Mouse (Mus musculus) Patski (cell line): ENCODE data around the gene Ccdc117. TPM values are rescaled to one million over a fixed set of nuclear protein-coding genes. Genes with fewer than 3 reads are reported as not detected.
A peak's percentile ranks its signal among the peaks of the same experiment; 100 is the strongest.
"Not testable (repeated sequence)": the region's sequence is repeated elsewhere in the genome, so short reads cannot be mapped to it uniquely, and the experiment has no call there.

Experiments
- ATAC-seq: fragments of 100-300 bp; one replicate; pipeline ENCODE4 v1.8.0; 2021
- CTCF ChIA-PET: fragments of 350-600 bp; sonication (Branson Sonifier 250); formaldehyde crosslinking; loops from one replicate; lab custom pipeline; 2022; ENCODE audit warnings: inconsistent platforms; lab: Charles Lee
- POLR2A ChIA-PET: fragments of 350-600 bp; sonication (Branson Sonifier 250); formaldehyde crosslinking; loops from one replicate; lab custom pipeline; 2022; ENCODE audit warnings: antibody characterized with exemption, inconsistent platforms; lab: Charles Lee
- DNase-seq: peaks from one replicate; pipeline ENCODE4 v3.0.0-alpha.2; 2011; ENCODE audit warnings: low read depth, low spot score
- H3K27me3 ChIP-seq: fragments of 371-371 bp; one replicate; pipeline ENCODE4 v1.5.1; 2021
- CTCF ChIP-seq: fragments of 100-300 bp; IDR thresholded peaks from one replicate; pipeline ENCODE4 v1.5.1; 2021
- in situ Hi-C: fragments of 300-500 bp; cut with MboI; formaldehyde crosslinking; loops from 3 replicates; pipeline ENCODE4 v1.11.1; 2018; ENCODE audit warnings: low pct_unique_long_range_greater_than_20kb, mixed read lengths
- polyA plus RNA-seq: library from polyadenylated mRNA; unstranded; gene quantifications from one replicate; pipeline ENCODE4 v1.2.3, GENCODE M21; 2021

The Ccdc117 gene
- polyA plus RNA-seq, 1 experiment from 2014 or later, result 17.8 TPM

GRCm38 (mm10) chr11:5560273-5560672 lies 18.3 kb upstream of the Ccdc117 start:
- POLR2A ChIA-PET, result no interaction called here

GRCm38 (mm10) chr11:5551931-5552330 lies 9.9 kb upstream of the Ccdc117 start:
- ATAC-seq (no peak), DNase-seq (no peak)
- CTCF ChIA-PET, result no interaction called here
- in situ Hi-C loops, result no loop called here
- no peaks in the 10 kb centered on the region for H3K27me3 ChIP-seq
- no peak for TF ChIP-seq CTCF
- POLR2A ChIA-PET, result no interaction called here

More at GRCm38 (mm10) chr11:5560273-5560672, 18.3 kb upstream of the Ccdc117 start:
- no peak for TF ChIP-seq CTCF
- ATAC-seq, result no peak
- CTCF ChIA-PET, result no interaction called here
- DNase-seq, result no peak
- in situ Hi-C loops, result no loop called here
- H3K27me3 ChIP-seq, result peaks cover 29% of the 10 kb centered on the region

DNA sequence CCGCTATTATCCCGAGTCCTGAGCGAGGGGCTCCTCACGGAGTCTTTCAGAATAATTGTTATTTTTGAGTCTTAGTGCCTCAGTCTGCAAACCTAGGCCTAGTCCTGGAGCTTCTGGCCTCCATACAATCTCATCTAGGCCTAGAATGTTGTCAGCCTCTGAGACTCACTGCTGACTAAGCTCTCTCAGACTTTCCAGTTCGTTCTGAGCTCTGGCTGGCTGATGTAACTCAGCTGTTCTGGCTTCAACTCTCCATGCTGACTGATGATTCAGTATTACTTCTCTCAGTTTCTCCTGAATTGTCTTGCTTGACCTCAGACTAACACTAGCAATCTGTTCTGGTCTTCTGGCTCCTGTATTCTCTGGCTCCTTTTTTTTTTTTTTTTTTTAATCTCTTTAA lies 9.4 kb upstream of the Ccdc117 start:
- H3K27me3 ChIP-seq, result no peaks in the 10 kb centered on the region
- ChIA-PET POLR2A (interaction anchor here (0.7 kb wide), 1 partner anchor 852 kb away, joined by 3 read pairs; no protein-coding TSS in a partner anchor), CTCF (no interaction called here)
- TF ChIP-seq CTCF, result no peak
- no peak for ATAC-seq
- DNase-seq, result no peak
- in situ Hi-C loops, result no loop called here

GRCm38 (mm10) chr11:5546693-5547092 lies 4.7 kb upstream of the Ccdc117 start:
- in situ Hi-C loops, result no loop called here
- POLR2A ChIA-PET, result no interaction called here

DNA sequence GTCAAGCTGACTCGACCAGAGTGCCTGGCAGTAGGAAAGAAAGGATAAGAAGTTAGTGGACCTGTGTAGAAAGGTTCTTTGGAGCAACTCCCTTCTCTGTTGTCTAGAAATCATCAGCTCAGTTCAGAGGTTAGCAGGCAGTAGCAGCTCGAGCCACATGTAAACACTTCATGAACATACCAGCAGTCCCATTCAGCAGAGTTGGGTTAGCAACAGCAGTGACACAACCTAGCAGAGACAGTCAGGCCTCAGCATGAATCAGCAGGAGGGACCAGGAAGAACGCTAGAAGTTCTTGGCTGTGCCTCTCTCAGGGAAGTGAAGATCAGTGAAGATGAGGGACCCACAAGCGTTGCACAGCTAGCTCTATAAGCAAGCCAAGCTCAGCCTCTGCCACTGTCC lies 3.5 kb upstream of the Ccdc117 start:
- TF ChIP-seq CTCF, result no peak
- no peak for ATAC-seq
- H3K27me3 ChIP-seq, result peaks cover 7% of the 10 kb centered on the region
- DNase-seq, result no peak
- ChIA-PET CTCF (interaction anchor here (1.6 kb wide), 1 partner anchor 71 kb away, joined by 3 read pairs; no protein-coding TSS in a partner anchor), POLR2A (interaction anchor here (0.5 to 0.7 kb wide), 2 partner anchors 105 to 1757 kb away, joined by 4 to 8 read pairs; no protein-coding TSS in a partner anchor)
- in situ Hi-C loops, result no loop called here

More at GRCm38 (mm10) chr11:5546693-5547092, 4.7 kb upstream of the Ccdc117 start:
- no peak for ATAC-seq
- TF ChIP-seq CTCF, result no peak
- DNase-seq, result no peak
- H3K27me3 ChIP-seq, result peaks cover 7% of the 10 kb centered on the region
- CTCF ChIA-PET, result interaction anchor here (1.6 kb wide), 1 partner anchor 72 kb away, joined by 3 read pairs; no protein-coding TSS in a partner anchor

DNA sequence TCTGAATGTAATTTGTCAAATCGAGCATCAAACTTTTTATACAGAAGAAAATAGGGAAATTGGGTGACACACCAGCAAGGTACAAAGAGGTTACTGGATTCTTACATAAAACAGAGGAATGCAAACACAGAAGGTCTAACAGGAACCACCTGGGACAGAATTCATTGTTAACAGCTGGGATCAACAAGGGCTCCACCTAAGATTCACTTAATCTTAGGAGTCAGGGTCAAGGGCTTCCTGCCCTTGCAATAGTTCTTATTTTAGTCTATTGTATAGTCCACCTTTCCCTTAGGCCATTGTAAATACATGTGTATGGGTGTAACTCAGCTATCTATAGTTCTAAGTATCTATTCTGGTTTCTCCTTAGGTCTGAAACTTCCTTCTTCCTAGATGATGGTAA lies 2.7 kb upstream of the Ccdc117 start:
- CTCF ChIA-PET, H3K27me3 ChIP-seq, ATAC-seq, DNase-seq, POLR2A ChIA-PET, in situ Hi-C loops: not testable (repeated sequence)

DNA sequence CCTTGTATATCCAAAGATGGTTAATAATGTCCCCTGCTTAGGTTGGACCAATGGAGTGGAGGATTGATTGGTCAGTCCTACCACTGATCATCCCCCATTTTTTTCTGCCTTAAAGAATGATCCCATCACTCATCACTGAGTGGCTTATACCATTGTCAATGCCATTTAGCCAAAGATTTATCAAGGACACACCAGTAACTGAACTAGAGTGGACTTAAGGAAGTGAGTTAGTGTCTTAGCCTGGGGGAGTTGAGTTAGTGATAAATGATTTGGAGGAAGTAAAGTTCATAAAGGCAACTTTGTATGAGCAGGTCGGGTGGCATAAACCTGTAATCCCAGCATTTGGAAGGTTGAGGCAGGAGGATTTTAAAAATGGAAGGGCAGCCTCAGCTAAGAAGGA lies 1.3 kb upstream of the Ccdc117 start:
- no peak for TF ChIP-seq CTCF
- in situ Hi-C loops, result no loop called here
- peaks cover 7% of the 10 kb centered on the region for H3K27me3 ChIP-seq
- ChIA-PET CTCF (interaction anchor here (1.4 kb wide), 1 partner anchor 58 kb away, joined by 3 read pairs; no protein-coding TSS in a partner anchor), POLR2A (no interaction called here)
- DNase-seq, result no peak
- no peak for ATAC-seq

- CTCF ChIA-PET, result interaction anchor here (0.6 to 1.4 kb wide), 2 partner anchors 12 to 58 kb away, joined by 3 read pairs; no protein-coding TSS in a partner anchor
- peaks cover 7% of the 10 kb centered on the region for H3K27me3 ChIP-seq
- DNase-seq (no peak), ATAC-seq (no peak)
- POLR2A ChIA-PET, result interaction anchor here (0.6 kb wide), 1 partner anchor 420 kb away, joined by 3 read pairs; no protein-coding TSS in a partner anchor
- peak; percentile 3 for TF ChIP-seq CTCF
- in situ Hi-C loops, result no loop called here
Measured at GRCm38 (mm10) chr11:5542482-5543185, 647 bp upstream of the Ccdc117 start.

DNA sequence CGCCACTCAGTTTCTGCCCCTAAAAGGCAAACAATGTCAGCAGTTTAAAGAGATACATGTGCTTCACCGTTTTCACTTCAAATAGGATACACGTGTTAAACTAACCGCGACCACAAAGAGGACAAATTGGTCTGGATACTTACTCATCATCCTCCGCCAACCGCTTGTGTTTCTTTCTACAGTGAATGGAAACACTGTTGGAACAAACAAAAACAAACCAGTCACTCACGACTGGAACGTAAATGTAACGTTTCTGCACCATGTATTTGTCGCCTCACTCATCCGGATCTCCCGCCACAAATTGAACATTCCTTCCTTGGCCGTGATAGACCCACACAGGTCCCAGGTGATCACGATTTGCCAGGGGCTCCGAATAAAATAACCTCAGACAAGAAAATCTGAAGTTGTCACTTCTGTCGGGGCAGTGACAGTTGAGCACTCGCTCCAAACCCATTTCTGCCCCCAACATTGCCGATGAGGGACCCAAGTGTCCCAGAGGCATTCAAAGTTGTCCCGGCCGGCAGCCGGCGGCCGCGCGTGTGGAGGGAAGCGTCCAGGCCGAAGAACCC lies 673 bp downstream of the Ccdc117 start:
- peaks cover 7% of the 10 kb centered on the region for H3K27me3 ChIP-seq
- DNase-seq, result no peak
- ChIA-PET POLR2A (no interaction called here), CTCF (interaction anchor here (1.1 kb wide), 1 partner anchor 13 kb away, joined by 3 read pairs; no protein-coding TSS in a partner anchor)
- peak; percentile 19 for ATAC-seq
- in situ Hi-C loops, result no loop called here
- no peak for TF ChIP-seq CTCF

DNA sequence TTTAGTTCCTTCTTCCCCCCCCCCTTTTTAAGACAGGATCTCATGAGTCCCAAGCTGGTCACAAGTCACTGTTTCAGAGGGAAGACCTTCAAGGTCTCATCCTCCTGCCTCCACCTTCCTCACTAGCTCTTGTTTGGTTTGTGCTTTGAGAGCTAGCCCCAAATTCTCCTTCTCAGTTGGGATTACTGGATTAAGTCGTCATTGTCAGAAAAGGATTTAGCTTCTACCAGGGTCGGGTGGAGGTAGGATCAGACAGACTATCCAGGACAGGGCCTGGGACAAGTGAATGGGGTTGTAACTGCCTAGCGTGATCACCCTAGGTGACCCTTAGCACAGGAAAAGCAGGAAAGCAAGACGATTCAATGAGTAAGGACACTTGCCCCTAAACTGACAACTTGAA lies 1.7 kb downstream of the Ccdc117 start:
- ChIA-PET POLR2A (interaction anchor here (1.1 kb wide), 1 partner anchor 10 kb away, joined by 3 read pairs; no protein-coding TSS in a partner anchor), CTCF (interaction anchor here (1.1 to 1.5 kb wide), 2 partner anchors 10 to 12 kb away, joined by 3 to 5 read pairs; no protein-coding TSS in a partner anchor)
- ATAC-seq, result no peak
- in situ Hi-C loops, result no loop called here
- TF ChIP-seq CTCF, result no peak
- no peak for DNase-seq
- H3K27me3 ChIP-seq, result peaks cover 7% of the 10 kb centered on the region

- DNase-seq, H3K27me3 ChIP-seq, in situ Hi-C loops, ATAC-seq: not testable (repeated sequence)
- POLR2A ChIA-PET, result interaction anchor here (0.6 to 0.9 kb wide), 3 partner anchors 8 to 443 kb away, joined by 3 read pairs; no protein-coding TSS in a partner anchor
- CTCF ChIA-PET, result interaction anchor here (1.2 to 3.0 kb wide), 3 partner anchors 11 to 165 kb away, joined by 3 to 12 read pairs (median 8); no protein-coding TSS in a partner anchor
Measured at GRCm38 (mm10) chr11:5537454-5537853, 4.5 kb downstream of the Ccdc117 start.
